Mouse (Mus musculus): ENCODE measurements around the gene Adamtsl3. TPM values are rescaled to one million over a fixed set of nuclear protein-coding genes. Genes with fewer than 3 reads are reported as not detected.
"Not testable (repeated sequence)": the region's sequence is repeated elsewhere in the genome, so short reads cannot be mapped to it uniquely, and the experiment has no call there.

Adamtsl3 gene
- polyA plus RNA-seq, 1 experiment from 2014 or later = 2.2 TPM

- 82% methylated on average over 9 of the region's 9 CpGs for WGBS
- DNase-seq (ENCODE audit: low spot score) = no peak
- Histone ChIP-seq H3K27me3 (ENCODE audit: control insufficient read depth, insufficient read depth, low read length) (no peaks in the 10 kb centered on the region), H3K4me2 (replicated peaks; ENCODE audit: low read depth) (no peak overlapping the region), H3K27ac (replicated peaks) (no peak overlapping the region), H3K4me3 (ENCODE audit: low read depth, low read length) (no peak overlapping the region), H3K36me3 (ENCODE audit: control insufficient read depth, insufficient read depth, low read length) (no peaks in the 10 kb centered on the region), H3K9me3 (ENCODE audit: control insufficient read depth, low read length) (no peaks in the 10 kb centered on the region), H3K4me1 (replicated peaks; ENCODE audit: control insufficient read depth, insufficient read depth) (no peaks in the 10 kb centered on the region), H3K9ac (ENCODE audit: low read length) (no peak overlapping the region)
- ATAC-seq (ENCODE audit: low FRiP score, low TSS enrichment) = no peak
- TF ChIP-seq EP300 (optimal IDR thresholded peaks at IDR 0.05) (no peak), CTCF (IDR thresholded peaks at IDR 0.05; ENCODE audit: low read depth) (no peak)
These were observed 70.1 kb downstream of the Adamtsl3 start for GRCm38 (mm10) chr7:82405466-82406045.

- no peaks in the 10 kb centered on the region for H3K27me3 ChIP-seq (ENCODE audit: control insufficient read depth, insufficient read depth, low read length)
- H3K36me3 ChIP-seq (ENCODE audit: control insufficient read depth, insufficient read depth, low read length) = no peaks in the 10 kb centered on the region
- H3K4me1 ChIP-seq (replicated peaks; ENCODE audit: control insufficient read depth, insufficient read depth) = no peaks in the 10 kb centered on the region
- no peak for DNase-seq (ENCODE audit: low spot score)
- 44% methylated on average over 4 of the region's 4 CpGs for WGBS
- TF ChIP-seq EP300 (optimal IDR thresholded peaks at IDR 0.05) = no peak
- TF ChIP-seq CTCF (IDR thresholded peaks at IDR 0.05; ENCODE audit: low read depth) = no peak
- H3K4me2 ChIP-seq (replicated peaks; ENCODE audit: low read depth) = no peak overlapping the region
- no peak overlapping the region for H3K9ac ChIP-seq (ENCODE audit: low read length)
- no peak overlapping the region for H3K4me3 ChIP-seq (ENCODE audit: low read depth, low read length)
- no peak overlapping the region for H3K27ac ChIP-seq (replicated peaks)
- no peaks in the 10 kb centered on the region for H3K9me3 ChIP-seq (ENCODE audit: control insufficient read depth, low read length)
- ATAC-seq (ENCODE audit: low FRiP score, low TSS enrichment) = no peak
These were observed 75.5 kb downstream of the Adamtsl3 start for GRCm38 (mm10) chr7:82410966-82411365.

GRCm38 (mm10) chr7:82416653-82417052 lies 81.2 kb downstream of the Adamtsl3 start:
- DNase-seq (ENCODE audit: low spot score) (no peak), ATAC-seq (ENCODE audit: low FRiP score, low TSS enrichment) (no peak)
- no peaks in the 10 kb centered on the region for H3K36me3 ChIP-seq (ENCODE audit: control insufficient read depth, insufficient read depth, low read length)
- no peak overlapping the region for H3K4me3 ChIP-seq (ENCODE audit: low read depth, low read length)
- H3K4me1 ChIP-seq (replicated peaks; ENCODE audit: control insufficient read depth, insufficient read depth) = no peaks in the 10 kb centered on the region
- WGBS = 64% methylated on average over 6 of the region's 6 CpGs
- no peak overlapping the region for H3K27ac ChIP-seq (replicated peaks)
- no peak overlapping the region for H3K4me2 ChIP-seq (replicated peaks; ENCODE audit: low read depth)
- no peak for TF ChIP-seq EP300 (optimal IDR thresholded peaks at IDR 0.05)
- no peak for TF ChIP-seq CTCF (IDR thresholded peaks at IDR 0.05; ENCODE audit: low read depth)
- no peaks in the 10 kb centered on the region for H3K27me3 ChIP-seq (ENCODE audit: control insufficient read depth, insufficient read depth, low read length)
- H3K9ac ChIP-seq (ENCODE audit: low read length) = no peak overlapping the region
- H3K9me3 ChIP-seq (ENCODE audit: control insufficient read depth, low read length) = no peaks in the 10 kb centered on the region

- DNase-seq (ENCODE audit: low spot score) (no peak), ATAC-seq (ENCODE audit: low FRiP score, low TSS enrichment) (no peak)
- H3K4me1 ChIP-seq (replicated peaks; ENCODE audit: control insufficient read depth, insufficient read depth) = no peaks in the 10 kb centered on the region
- TF ChIP-seq EP300 (optimal IDR thresholded peaks at IDR 0.05) (no peak), CTCF (IDR thresholded peaks at IDR 0.05; ENCODE audit: low read depth) (no peak)
- no peak overlapping the region for H3K4me2 ChIP-seq (replicated peaks; ENCODE audit: low read depth)
- H3K4me3 ChIP-seq (ENCODE audit: low read depth, low read length) = no peak overlapping the region
- H3K27me3 ChIP-seq (ENCODE audit: control insufficient read depth, insufficient read depth, low read length) = no peaks in the 10 kb centered on the region
- H3K36me3 ChIP-seq (ENCODE audit: control insufficient read depth, insufficient read depth, low read length) = no peaks in the 10 kb centered on the region
- 74% methylated on average over 4 of the region's 4 CpGs for WGBS
- no peaks in the 10 kb centered on the region for H3K9me3 ChIP-seq (ENCODE audit: control insufficient read depth, low read length)
- H3K9ac ChIP-seq (ENCODE audit: low read length) = no peak overlapping the region
- H3K27ac ChIP-seq (replicated peaks) = no peak overlapping the region
These were observed 81.6 kb downstream of the Adamtsl3 start for GRCm38 (mm10) chr7:82417053-82417452.

- H3K4me2 ChIP-seq (replicated peaks; ENCODE audit: low read depth); ATAC-seq (ENCODE audit: low FRiP score, low TSS enrichment); H3K9ac ChIP-seq (ENCODE audit: low read length); H3K27ac ChIP-seq (replicated peaks); H3K4me1 ChIP-seq (replicated peaks; ENCODE audit: control insufficient read depth, insufficient read depth); H3K9me3 ChIP-seq (ENCODE audit: control insufficient read depth, low read length); DNase-seq (ENCODE audit: low spot score); H3K27me3 ChIP-seq (ENCODE audit: control insufficient read depth, insufficient read depth, low read length); H3K4me3 ChIP-seq (ENCODE audit: low read depth, low read length); H3K36me3 ChIP-seq (ENCODE audit: control insufficient read depth, insufficient read depth, low read length): not testable (repeated sequence)
- 70% methylated on average over 6 of the region's 6 CpGs for WGBS
These were observed 85.0 kb downstream of the Adamtsl3 start for GRCm38 (mm10) chr7:82420329-82421052.

- Histone ChIP-seq H3K4me1 (replicated peaks; ENCODE audit: control insufficient read depth, insufficient read depth) (no peaks in the 10 kb centered on the region), H3K27ac (replicated peaks) (no peak overlapping the region), H3K36me3 (ENCODE audit: control insufficient read depth, insufficient read depth, low read length) (no peaks in the 10 kb centered on the region), H3K27me3 (ENCODE audit: control insufficient read depth, insufficient read depth, low read length) (no peaks in the 10 kb centered on the region), H3K4me2 (replicated peaks; ENCODE audit: low read depth) (no peak overlapping the region), H3K9me3 (ENCODE audit: control insufficient read depth, low read length) (no peaks in the 10 kb centered on the region), H3K4me3 (ENCODE audit: low read depth, low read length) (no peak overlapping the region), H3K9ac (ENCODE audit: low read length) (no peak overlapping the region)
- ATAC-seq (ENCODE audit: low FRiP score, low TSS enrichment) (no peak), DNase-seq (ENCODE audit: low spot score) (no peak)
- 53% methylated on average over 3 of the region's 3 CpGs for whole genome bisulfite sequencing
- TF ChIP-seq CTCF (IDR thresholded peaks at IDR 0.05; ENCODE audit: low read depth) (no peak), EP300 (optimal IDR thresholded peaks at IDR 0.05) (no peak)
These were observed 87.1 kb downstream of the Adamtsl3 start for GRCm38 (mm10) chr7:82422561-82422960.

Data from stomach, postnatal 0 days (tissue).